10 mouse cellular contexts compared by ENCODE assay signal in genomic region chr15:98791221-98791620, GRCm38 (mm10). TPM values are rescaled to one million over a fixed set of nuclear protein-coding genes. Genes with fewer than 3 reads are reported as not detected.
A peak's percentile ranks its signal among the peaks of the same experiment; 100 is the strongest.
DNase-seq lines count a peak whose midpoint lies in the region; ATAC-seq and TF ChIP-seq lines count a peak whose summit lies in the region.
"Had no signal": no experiment of that assay in that cellular context is flagged by ENCODE, and none has a peak within 500 bp of the region (broad histone marks: within the 10 kb centered on the region; RNA-seq: fewer than 3 reads in every experiment).

No protein-coding gene starts in this region.

- H3K27me3 ChIP-seq in liver, embryonic 11.5 days (replicated peaks; ENCODE audit: control insufficient read depth, insufficient read depth, low read length) = peaks cover 96% of the 10 kb centered on the region
- H3K27me3 ChIP-seq in liver, embryonic 12.5 days (replicated peaks) = peaks cover 100% of the 10 kb centered on the region
- H3K27me3 ChIP-seq in embryonic facial prominence, embryonic 15.5 days = peaks cover 94% of the 10 kb centered on the region
- peaks cover 100% of the 10 kb centered on the region for H3K27me3 ChIP-seq in limb, embryonic 10.5 days (ENCODE audit: low read depth, poor library complexity, severe bottlenecking)

- no peak overlapping the region for H3K9ac ChIP-seq in liver, embryonic 11.5 days (ENCODE audit: low read depth, low read length)
- no peak overlapping the region for H3K9ac ChIP-seq in liver, embryonic 12.5 days
- H3K9ac ChIP-seq in embryonic facial prominence, embryonic 15.5 days = no peak overlapping the region

- no peak overlapping the region for H3K27ac ChIP-seq in liver, embryonic 11.5 days (ENCODE audit: low read depth, low read length)
- H3K27ac ChIP-seq in liver, embryonic 12.5 days = no peak overlapping the region
- H3K27ac ChIP-seq in embryonic facial prominence, embryonic 15.5 days (replicated peaks) = no peak overlapping the region
- no peak overlapping the region for H3K27ac ChIP-seq in limb, embryonic 10.5 days
- H3K27ac ChIP-seq in olfactory bulb, adult 2 months (ENCODE audit: insufficient read depth, low read depth, low read length) = no peak overlapping the region

- 4% methylated on average over 12 of the region's 12 CpGs for WGBS in liver, embryonic 11.5 days
- 3% methylated on average over 12 of the region's 12 CpGs for WGBS in liver, embryonic 12.5 days (ENCODE audit: insufficient replicate concordance)
- 1% methylated on average over 12 of the region's 12 CpGs for WGBS in embryonic facial prominence, embryonic 15.5 days
- WGBS in limb, embryonic 10.5 days = 1% methylated on average over 12 of the region's 12 CpGs
- 2% methylated on average over 12 of the region's 12 CpGs for WGBS in olfactory bulb, adult 2 months

- no peak for DNase-seq in liver, embryonic 11.5 days (ENCODE audit: low spot score)
- DNase-seq in limb, embryonic 10.5 days (ENCODE audit: low spot score) = no peak
- DNase-seq in layer of hippocampus, postnatal 10 days (ENCODE audit: low spot score in 2 of 2) = no peak
- no peak for DNase-seq in right cerebral cortex, postnatal 4 days
- no peak for DNase-seq in spleen, postnatal 36 days (ENCODE audit: low spot score in 2 of 2)
- DNase-seq: kidney, postnatal 25 days had no signal

- H3K4me2 ChIP-seq in liver, embryonic 11.5 days = no peak overlapping the region; the same call in 1 of the 2 replicates
- H3K4me2 ChIP-seq in liver, embryonic 12.5 days = no peak overlapping the region; the same call in 1 of the 2 replicates
- H3K4me2 ChIP-seq in embryonic facial prominence, embryonic 15.5 days (replicated peaks) = peak overlapping the region; percentile 44

- no peak for ATAC-seq in liver, embryonic 11.5 days (replicated peaks; ENCODE audit: low FRiP score)
- ATAC-seq in liver, embryonic 12.5 days = no peak
- no peak for ATAC-seq in embryonic facial prominence, embryonic 15.5 days (ENCODE audit: insufficient number of reproducible peaks, low FRiP score, low TSS enrichment, low read depth)

- H3K4me1 ChIP-seq in liver, embryonic 11.5 days (replicated peaks; ENCODE audit: control insufficient read depth, insufficient read depth, low read length) = peaks cover 11% of the 10 kb centered on the region
- peaks cover 21% of the 10 kb centered on the region for H3K4me1 ChIP-seq in liver, embryonic 12.5 days
- peaks cover 35% of the 10 kb centered on the region for H3K4me1 ChIP-seq in embryonic facial prominence, embryonic 15.5 days
- peaks cover 29% of the 10 kb centered on the region for H3K4me1 ChIP-seq in limb, embryonic 10.5 days
- H3K4me1 ChIP-seq in olfactory bulb, adult 2 months (ENCODE audit: control insufficient read depth, insufficient read depth, low read length) = peaks cover 35% of the 10 kb centered on the region

- TF ChIP-seq POLR2A in olfactory bulb, adult 2 months (IDR thresholded peaks at IDR 0.05; ENCODE audit: insufficient read depth, low read depth, low read length) = no peak

- peak overlapping the region; percentile 25; the same call in 1 of the 2 replicates for H3K4me3 ChIP-seq in liver, embryonic 11.5 days (ENCODE audit: low read depth, low read length)
- no peak overlapping the region for H3K4me3 ChIP-seq in liver, embryonic 12.5 days
- H3K4me3 ChIP-seq in embryonic facial prominence, embryonic 15.5 days (replicated peaks) = peak overlapping the region; percentile 28
- 0 out of 2 replicates have a peak overlapping the region, but pooled peaks have one; percentile 18 for H3K4me3 ChIP-seq in limb, embryonic 10.5 days
- peak overlapping the region; percentile 11 for H3K4me3 ChIP-seq in olfactory bulb, adult 2 months (ENCODE audit: insufficient read depth, low read depth, low read length)

- H3K9me3 ChIP-seq in liver, embryonic 11.5 days (ENCODE audit: control insufficient read depth, low read length) = no peaks in the 10 kb centered on the region
- no peaks in the 10 kb centered on the region for H3K9me3 ChIP-seq in liver, embryonic 12.5 days (replicated peaks)
- no peaks in the 10 kb centered on the region for H3K9me3 ChIP-seq in embryonic facial prominence, embryonic 15.5 days (replicated peaks)
- no peaks in the 10 kb centered on the region for H3K9me3 ChIP-seq in limb, embryonic 10.5 days (replicated peaks)

- no peaks in the 10 kb centered on the region for H3K36me3 ChIP-seq in liver, embryonic 11.5 days (ENCODE audit: control insufficient read depth, insufficient read depth, low read length)
- H3K36me3 ChIP-seq in liver, embryonic 12.5 days = no peaks in the 10 kb centered on the region
- no peaks in the 10 kb centered on the region for H3K36me3 ChIP-seq in embryonic facial prominence, embryonic 15.5 days
- no peaks in the 10 kb centered on the region for H3K36me3 ChIP-seq in limb, embryonic 10.5 days

- TF ChIP-seq CTCF in olfactory bulb, adult 2 months (IDR thresholded peaks at IDR 0.05; ENCODE audit: insufficient read depth, low read depth, low read length) = no peak

RNA-seq across cellular contexts. Expression of gene Wnt1, which starts 1.6 kb away (rescaled TPM):
- polyA plus RNA-seq in liver, embryonic 11.5 days (2014; fragmentation: Nextera tagmentation; extraction: Ambion mirVana) = not detected in 2 replicates
- polyA plus RNA-seq in liver, embryonic 12.5 days (2016; fragmentation: Nextera tagmentation; extraction: Ambion mirVana) = not detected in 2 replicates
- 0.07 TPM in 1 of 2 replicates, not detected in the other for polyA plus RNA-seq in embryonic facial prominence, embryonic 15.5 days (2015; fragmentation: Nextera tagmentation; extraction: Ambion mirVana)
- polyA plus RNA-seq in limb, embryonic 10.5 days (2016; fragmentation: Nextera tagmentation; extraction: Ambion mirVana) = not detected in 2 replicates
- polyA plus RNA-seq in olfactory bulb, adult 2 months (2012; ENCODE audit: insufficient read depth, insufficient read length, low replicate concordance, missing spikeins) = not detected in 2 replicates
- total RNA-seq in layer of hippocampus, postnatal 10 days (2021) = not detected
- total RNA-seq: monocyte, adult 5-6 weeks had no signal

RNA-seq across cellular contexts. Expression of gene Wnt10b, which starts 13.3 kb away (rescaled TPM):
- polyA plus RNA-seq in liver, embryonic 11.5 days (2014; fragmentation: Nextera tagmentation; extraction: Ambion mirVana) = not detected in 2 replicates
- polyA plus RNA-seq in liver, embryonic 12.5 days (2016; fragmentation: Nextera tagmentation; extraction: Ambion mirVana) = not detected in 2 replicates
- polyA plus RNA-seq in embryonic facial prominence, embryonic 15.5 days (2015; fragmentation: Nextera tagmentation; extraction: Ambion mirVana) = 6.0 and 8.0 TPM in 2 replicates
- polyA plus RNA-seq in limb, embryonic 10.5 days (2016; fragmentation: Nextera tagmentation; extraction: Ambion mirVana) = 0.62 and 0.99 TPM in 2 replicates
- not detected in 2 replicates for polyA plus RNA-seq in olfactory bulb, adult 2 months (2012; ENCODE audit: insufficient read depth, insufficient read length, low replicate concordance, missing spikeins)
- total RNA-seq in layer of hippocampus, postnatal 10 days (2021) = under 1 TPM; 0.25 to 0.37 TPM
- total RNA-seq: monocyte, adult 5-6 weeks had no signal

RNA-seq across cellular contexts. Expression of gene Ddn, which starts 18.1 kb away (rescaled TPM):
- polyA plus RNA-seq in liver, embryonic 11.5 days (2014; fragmentation: Nextera tagmentation; extraction: Ambion mirVana) = 0.12 and 0.16 TPM in 2 replicates
- not detected in 2 replicates for polyA plus RNA-seq in liver, embryonic 12.5 days (2016; fragmentation: Nextera tagmentation; extraction: Ambion mirVana)
- polyA plus RNA-seq in embryonic facial prominence, embryonic 15.5 days (2015; fragmentation: Nextera tagmentation; extraction: Ambion mirVana) = 0.04 and 0.05 TPM in 2 replicates
- not detected in 2 replicates for polyA plus RNA-seq in limb, embryonic 10.5 days (2016; fragmentation: Nextera tagmentation; extraction: Ambion mirVana)
- polyA plus RNA-seq in olfactory bulb, adult 2 months (2012; ENCODE audit: insufficient read depth, insufficient read length, low replicate concordance, missing spikeins) = 108 TPM in 1 of 2 replicates, not detected in the other
- total RNA-seq in layer of hippocampus, postnatal 10 days (2021) = 100 to 1,000 TPM; 401 to 403 TPM
- total RNA-seq: monocyte, adult 5-6 weeks had no signal

RNA-seq across cellular contexts. Expression of gene Arf3, which starts 28.2 kb away (rescaled TPM):
- 25.3 and 25.8 TPM in 2 replicates for polyA plus RNA-seq in liver, embryonic 11.5 days (2014; fragmentation: Nextera tagmentation; extraction: Ambion mirVana)
- polyA plus RNA-seq in liver, embryonic 12.5 days (2016; fragmentation: Nextera tagmentation; extraction: Ambion mirVana) = 22.4 TPM in 2 replicates
- polyA plus RNA-seq in embryonic facial prominence, embryonic 15.5 days (2015; fragmentation: Nextera tagmentation; extraction: Ambion mirVana) = 52.6 and 53.3 TPM in 2 replicates
- 44.3 and 49.1 TPM in 2 replicates for polyA plus RNA-seq in limb, embryonic 10.5 days (2016; fragmentation: Nextera tagmentation; extraction: Ambion mirVana)
- polyA plus RNA-seq in olfactory bulb, adult 2 months (2012; ENCODE audit: insufficient read depth, insufficient read length, low replicate concordance, missing spikeins) = 167 TPM in 1 of 2 replicates, not detected in the other
- total RNA-seq in layer of hippocampus, postnatal 10 days (2021) = 100 to 1,000 TPM; 636 TPM

RNA-seq across cellular contexts. Expression of gene Prkag1, which starts 40.1 kb away (rescaled TPM):
- 128 and 140 TPM in 2 replicates for polyA plus RNA-seq in liver, embryonic 11.5 days (2014; fragmentation: Nextera tagmentation; extraction: Ambion mirVana)
- polyA plus RNA-seq in liver, embryonic 12.5 days (2016; fragmentation: Nextera tagmentation; extraction: Ambion mirVana) = 114 TPM in 2 replicates
- 90.5 and 91.9 TPM in 2 replicates for polyA plus RNA-seq in embryonic facial prominence, embryonic 15.5 days (2015; fragmentation: Nextera tagmentation; extraction: Ambion mirVana)
- 92.3 and 97.7 TPM in 2 replicates for polyA plus RNA-seq in limb, embryonic 10.5 days (2016; fragmentation: Nextera tagmentation; extraction: Ambion mirVana)
- polyA plus RNA-seq in olfactory bulb, adult 2 months (2012; ENCODE audit: insufficient read depth, insufficient read length, low replicate concordance, missing spikeins) = not detected in 2 replicates
- total RNA-seq in layer of hippocampus, postnatal 10 days (2021) = 10 to 100 TPM; 39.3 to 41.0 TPM
